Mouse (Mus musculus): ENCODE measurements around the gene Svs3a. TPM values are rescaled to one million over a fixed set of nuclear protein-coding genes. Genes with fewer than 3 reads are reported as not detected.

Gene Svs3a
- not detected in 2 replicates for polyA plus RNA-seq (2015; fragmentation: Nextera tagmentation; extraction: Ambion mirVana)

GRCm38 (mm10) chr2:164288968-164289367, at the start of gene Svs3a:
Gene Svs3a (plus strand): TSS chr2:164289268.

GRCm38 (mm10) chr2:164256540-164256939, 32.5 kb upstream of the Svs3a start, which contains the start of gene Svs3b:
Gene Svs3b (minus strand): TSS chr2:164256640.

DNA sequence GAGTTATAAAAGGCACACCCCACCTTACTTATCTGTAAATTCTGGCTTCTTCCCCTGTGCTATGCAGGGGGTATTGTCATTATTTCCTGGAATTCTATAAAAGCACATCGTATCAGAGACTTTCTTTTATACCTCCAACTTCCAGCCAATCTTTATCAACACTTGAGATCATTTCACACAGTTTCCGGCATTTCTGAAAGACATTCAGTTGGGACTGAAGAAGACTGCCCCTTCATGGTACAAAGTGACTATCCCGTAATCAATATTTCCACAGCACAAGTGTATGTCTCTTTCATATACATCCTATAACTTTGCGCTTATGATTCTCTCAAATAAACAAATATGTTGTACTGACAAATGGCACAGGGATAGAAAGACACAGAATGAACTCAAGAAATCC, 10.7 kb upstream of the Svs3a start, which contains the start of gene Svs4:
Gene Svs4, minus strand, starts transcription at position 101 of the 400 bp plus-strand sequence.

GRCm38 (mm10) chr2:164316451-164316850, 27.4 kb downstream of the Svs3a start, which contains the start of gene Svs6:
Gene Svs6 (plus strand): TSS chr2:164316751.

DNA sequence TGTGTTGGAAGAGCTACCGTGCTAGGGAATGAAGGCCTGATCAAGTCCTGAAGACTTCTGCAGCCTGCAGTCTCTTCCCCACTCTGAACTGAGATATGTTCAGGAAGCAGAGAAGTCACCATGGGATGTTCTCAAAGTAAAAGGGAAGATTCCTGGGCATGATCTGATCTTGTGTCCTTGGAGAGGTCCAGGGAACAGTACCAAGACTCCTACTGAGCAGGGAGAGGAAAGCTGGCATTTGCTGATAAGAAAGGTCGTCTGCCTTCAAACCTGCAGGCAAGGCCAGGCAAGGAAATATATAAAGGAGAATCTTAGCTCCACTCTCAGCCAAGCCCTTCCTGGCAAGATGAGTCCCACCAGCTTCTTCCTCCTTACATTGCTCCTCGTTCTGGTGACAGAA, 43.4 kb downstream of the Svs3a start, which contains the start of gene Svs5:
Gene Svs5, plus strand, starts transcription at position 301 of the 400 bp plus-strand sequence.

Other genes starting within 250 kb of the Svs3a start
- gene Stk4, start 218.9 kb upstream of the Svs3a start, polyA plus RNA-seq (2015; fragmentation: Nextera tagmentation; extraction: Ambion mirVana), result 10.2 and 10.4 TPM in 2 replicates
- gene Tomm34, start 218.1 kb upstream of the Svs3a start, polyA plus RNA-seq (2015; fragmentation: Nextera tagmentation; extraction: Ambion mirVana), result 31.1 and 47.5 TPM in 2 replicates
- 0.23 TPM in 1 of 2 replicates, not detected in the other for gene Kcns1, start 118.2 kb upstream of the Svs3a start, polyA plus RNA-seq (2015; fragmentation: Nextera tagmentation; extraction: Ambion mirVana)
- 0.09 TPM in 1 of 2 replicates, not detected in the other for gene Wfdc5, start 106.5 kb upstream of the Svs3a start, polyA plus RNA-seq (2015; fragmentation: Nextera tagmentation; extraction: Ambion mirVana)
- gene Wfdc12, start 98.7 kb upstream of the Svs3a start, polyA plus RNA-seq (2015; fragmentation: Nextera tagmentation; extraction: Ambion mirVana), result 0.33 and 1.1 TPM in 2 replicates
- gene Wfdc15a, start 89.1 kb upstream of the Svs3a start, polyA plus RNA-seq (2015; fragmentation: Nextera tagmentation; extraction: Ambion mirVana), result 0.41 TPM in 1 of 2 replicates, not detected in the other
- 2.6 and 3.9 TPM in 2 replicates for gene Wfdc15b, start 67.6 kb upstream of the Svs3a start, polyA plus RNA-seq (2015; fragmentation: Nextera tagmentation; extraction: Ambion mirVana)
- not detected in 2 replicates for gene Svs2, start 50.8 kb upstream of the Svs3a start, polyA plus RNA-seq (2015; fragmentation: Nextera tagmentation; extraction: Ambion mirVana)
- not detected in 2 replicates for gene Svs3b, start 32.6 kb upstream of the Svs3a start, polyA plus RNA-seq (2015; fragmentation: Nextera tagmentation; extraction: Ambion mirVana)
- gene Svs4, start 10.8 kb upstream of the Svs3a start, polyA plus RNA-seq (2015; fragmentation: Nextera tagmentation; extraction: Ambion mirVana), result not detected in 2 replicates
- gene Svs6, start 27.5 kb downstream of the Svs3a start, polyA plus RNA-seq (2015; fragmentation: Nextera tagmentation; extraction: Ambion mirVana), result not detected in 2 replicates
- gene Svs5, start 43.5 kb downstream of the Svs3a start, polyA plus RNA-seq (2015; fragmentation: Nextera tagmentation; extraction: Ambion mirVana), result 0.23 TPM in 1 of 2 replicates, not detected in the other
- gene Slpi, start 99.8 kb downstream of the Svs3a start, polyA plus RNA-seq (2015; fragmentation: Nextera tagmentation; extraction: Ambion mirVana), result 86.2 and 166 TPM in 2 replicates
- 0.21 and 0.22 TPM in 2 replicates for gene Rbpjl, start 113.9 kb downstream of the Svs3a start, polyA plus RNA-seq (2015; fragmentation: Nextera tagmentation; extraction: Ambion mirVana)
- gene Matn4, start 115.9 kb downstream of the Svs3a start, polyA plus RNA-seq (2015; fragmentation: Nextera tagmentation; extraction: Ambion mirVana), result 3.6 and 5.5 TPM in 2 replicates
- 50.7 and 62.6 TPM in 2 replicates for gene Sdc4, start 154.6 kb downstream of the Svs3a start, polyA plus RNA-seq (2015; fragmentation: Nextera tagmentation; extraction: Ambion mirVana)
- gene Sys1, start 167.7 kb downstream of the Svs3a start, polyA plus RNA-seq (2015; fragmentation: Nextera tagmentation; extraction: Ambion mirVana), result 49.8 and 57.1 TPM in 2 replicates
- 16.1 and 24.0 TPM in 2 replicates for gene Gm20458, start 171.7 kb downstream of the Svs3a start, polyA plus RNA-seq (2015; fragmentation: Nextera tagmentation; extraction: Ambion mirVana)
- gene Trp53tg5, start 184.5 kb downstream of the Svs3a start, polyA plus RNA-seq (2015; fragmentation: Nextera tagmentation; extraction: Ambion mirVana), result not detected in 2 replicates
- 7.4 and 25.1 TPM in 2 replicates for gene Dbndd2, start 196.8 kb downstream of the Svs3a start, polyA plus RNA-seq (2015; fragmentation: Nextera tagmentation; extraction: Ambion mirVana)
- 60.4 and 73.4 TPM in 2 replicates for gene Pigt, start 208.3 kb downstream of the Svs3a start, polyA plus RNA-seq (2015; fragmentation: Nextera tagmentation; extraction: Ambion mirVana)